ENCODE assay signal across 13 mouse cellular contexts in the genomic region with DNA sequence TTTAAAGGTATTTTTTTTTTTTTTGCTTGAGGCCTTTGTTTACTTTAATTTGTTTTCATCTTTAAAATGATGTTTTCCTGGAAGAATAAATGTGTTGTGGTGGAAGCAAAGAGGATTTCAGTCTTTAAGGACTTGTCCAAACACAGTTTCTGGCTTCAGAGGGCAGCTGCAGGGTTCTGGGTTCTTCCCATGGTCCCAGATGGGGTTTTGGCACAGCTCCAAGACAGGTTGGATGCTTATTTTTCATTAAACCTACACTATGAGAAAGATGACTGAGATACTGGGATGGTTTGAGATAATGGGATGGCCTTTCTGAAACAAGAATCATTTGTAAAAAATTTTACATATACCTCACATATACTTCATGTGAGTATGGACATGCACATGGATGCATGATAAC.
"Had no signal": no experiment of that assay in that cellular context is flagged by ENCODE, and none has a peak within 500 bp of the region (broad histone marks: within the 10 kb centered on the region; RNA-seq: fewer than 3 reads in every experiment).

No protein-coding gene starts in this region.

- H3K4me3 ChIP-seq: layer of hippocampus, adult 2 months; limb, embryonic 10.5 days; liver, embryonic 15.5 days; midbrain, embryonic 12.5 days had no signal

- H3K36me3 ChIP-seq: limb, embryonic 10.5 days; liver, embryonic 15.5 days; midbrain, embryonic 12.5 days had no signal

- H3K4me1 ChIP-seq: limb, embryonic 10.5 days; liver, embryonic 15.5 days; midbrain, embryonic 12.5 days had no signal

- H3K9me3 ChIP-seq: limb, embryonic 10.5 days; liver, embryonic 15.5 days; midbrain, embryonic 12.5 days had no signal

- H3K27me3 ChIP-seq: liver, embryonic 15.5 days; midbrain, embryonic 12.5 days had no signal

- H3K27ac ChIP-seq: kidney, postnatal 0 days; layer of hippocampus, adult 2 months; limb, embryonic 10.5 days; liver, embryonic 15.5 days; midbrain, embryonic 12.5 days; stomach, postnatal 0 days had no signal

- ATAC-seq: midbrain, embryonic 16.5 days had no signal

- H3K4me2 ChIP-seq: liver, embryonic 11.5 days; liver, embryonic 15.5 days; lung, embryonic 14.5 days; midbrain, embryonic 12.5 days had no signal

- H3K9ac ChIP-seq: liver, embryonic 15.5 days; lung, embryonic 14.5 days; midbrain, embryonic 12.5 days had no signal

- DNase-seq: kidney, postnatal 36 days; lung, embryonic 14.5 days; right cerebral cortex, adult 18-20 months; right cerebral cortex, postnatal 25 days; thymus, postnatal 4 days had no signal
